Mouse (Mus musculus): Measurements from ENCODE around the gene Ccdc86. TPM values are rescaled to one million over a fixed set of nuclear protein-coding genes. Genes with fewer than 3 reads are reported as not detected.

The Ccdc86 gene
- polyA plus RNA-seq, 1 experiment from 2014 or later = 12.9 TPM

GRCm38 (mm10) chr19:10948416-10948815 is 650 bp downstream of the Ccdc86 start:
- peak overlapping the region; percentile 86 for H3K9ac ChIP-seq (ENCODE audit: low read length)
- no peak for ATAC-seq (ENCODE audit: insufficient number of reproducible peaks, insufficient read depth, low FRiP score, low read depth)
- no peak overlapping the region for H3K27ac ChIP-seq (replicated peaks in 1 of 2; ENCODE audit: control insufficient read depth in 1 of 2, insufficient read depth in 1 of 2, low read depth in 2 of 2, low read length in 2 of 2)
- 0% methylated on average over 20 of the region's 20 CpGs for WGBS
- H3K4me2 ChIP-seq (ENCODE audit: low read length) = peak overlapping the region; percentile 99
- H3K4me1 ChIP-seq (ENCODE audit: control insufficient read depth in 2 of 2, insufficient read depth in 2 of 2, low read length in 2 of 2) = peaks cover 23 to 40% of the 10 kb centered on the region in 2 experiments
- H3K36me3 ChIP-seq (ENCODE audit: control insufficient read depth, insufficient read depth, low read length) = peaks cover 28% of the 10 kb centered on the region
- peak overlapping the region; percentile 73 to 84 for H3K4me3 ChIP-seq (ENCODE audit: control insufficient read depth in 1 of 2, insufficient read depth in 1 of 2, low read depth in 1 of 2, low read length in 2 of 2)
- H3K27me3 ChIP-seq (ENCODE audit: control insufficient read depth, insufficient read depth, low read length) = no peaks in the 10 kb centered on the region
- no peaks in the 10 kb centered on the region for H3K9me3 ChIP-seq (ENCODE audit: control insufficient read depth, low read length)

- Histone ChIP-seq H3K36me3 (ENCODE audit: control insufficient read depth, insufficient read depth, low read length) (peaks cover 40% of the 10 kb centered on the region), H3K4me2 (ENCODE audit: low read length) (peak overlapping the region; percentile 99), H3K27ac (replicated peaks in 1 of 2; ENCODE audit: control insufficient read depth in 1 of 2, insufficient read depth in 1 of 2, low read depth in 2 of 2, low read length in 2 of 2) (no peak overlapping the region), H3K27me3 (ENCODE audit: control insufficient read depth, insufficient read depth, low read length) (no peaks in the 10 kb centered on the region), H3K4me3 (ENCODE audit: control insufficient read depth in 1 of 2, insufficient read depth in 1 of 2, low read depth in 1 of 2, low read length in 2 of 2) (peak overlapping the region in 1 of 2 experiments; percentile 73; a peak in 2 of 4 replicates), H3K4me1 (ENCODE audit: control insufficient read depth in 2 of 2, insufficient read depth in 2 of 2, low read length in 2 of 2) (peaks cover 14 to 31% of the 10 kb centered on the region in 2 experiments), H3K9ac (ENCODE audit: low read length) (peak overlapping the region; percentile 86), H3K9me3 (ENCODE audit: control insufficient read depth, low read length) (no peaks in the 10 kb centered on the region)
- 85% methylated on average over 5 of the region's 5 CpGs for whole genome bisulfite sequencing
- no peak for ATAC-seq (ENCODE audit: insufficient number of reproducible peaks, insufficient read depth, low FRiP score, low read depth)
These were observed 1.8 kb downstream of the Ccdc86 start for GRCm38 (mm10) chr19:10947219-10947618.

GRCm38 (mm10) chr19:10946506-10946905 is 2.6 kb downstream of the Ccdc86 start:
- Histone ChIP-seq H3K4me1 (ENCODE audit: control insufficient read depth in 2 of 2, insufficient read depth in 2 of 2, low read length in 2 of 2) (peaks cover 7 to 24% of the 10 kb centered on the region in 2 experiments), H3K4me2 (ENCODE audit: low read length) (peak overlapping the region; percentile 99; the same call in 1 of the 2 replicates), H3K4me3 (ENCODE audit: control insufficient read depth in 1 of 2, insufficient read depth in 1 of 2, low read depth in 1 of 2, low read length in 2 of 2) (no peak overlapping the region), H3K36me3 (ENCODE audit: control insufficient read depth, insufficient read depth, low read length) (peaks cover 47% of the 10 kb centered on the region), H3K9me3 (ENCODE audit: control insufficient read depth, low read length) (no peaks in the 10 kb centered on the region), H3K27ac (replicated peaks in 1 of 2; ENCODE audit: control insufficient read depth in 1 of 2, insufficient read depth in 1 of 2, low read depth in 2 of 2, low read length in 2 of 2) (no peak overlapping the region), H3K27me3 (ENCODE audit: control insufficient read depth, insufficient read depth, low read length) (0 out of 2 replicates have a peak, but pooled peaks cover under 1% of the 10 kb centered on the region), H3K9ac (ENCODE audit: low read length) (0 out of 2 replicates have a peak overlapping the region, but pooled peaks have one; percentile 86)
- WGBS = 71% methylated on average over 3 of the region's 3 CpGs
- ATAC-seq (ENCODE audit: insufficient number of reproducible peaks, insufficient read depth, low FRiP score, low read depth) = no peak

GRCm38 (mm10) chr19:10943955-10944354 is 5.1 kb downstream of the Ccdc86 start:
- Histone ChIP-seq H3K9ac (ENCODE audit: low read length) (no peak overlapping the region), H3K4me1 (ENCODE audit: control insufficient read depth in 2 of 2, insufficient read depth in 2 of 2, low read length in 2 of 2) (peaks cover 14 to 26% of the 10 kb centered on the region in 2 experiments), H3K27me3 (ENCODE audit: control insufficient read depth, insufficient read depth, low read length) (peaks cover 4% of the 10 kb centered on the region; the same call in 1 of the 2 replicates), H3K36me3 (ENCODE audit: control insufficient read depth, insufficient read depth, low read length) (peaks cover 48% of the 10 kb centered on the region), H3K4me3 (ENCODE audit: control insufficient read depth in 1 of 2, insufficient read depth in 1 of 2, low read depth in 1 of 2, low read length in 2 of 2) (no peak overlapping the region), H3K27ac (replicated peaks in 1 of 2; ENCODE audit: control insufficient read depth in 1 of 2, insufficient read depth in 1 of 2, low read depth in 2 of 2, low read length in 2 of 2) (no peak overlapping the region), H3K9me3 (ENCODE audit: control insufficient read depth, low read length) (no peaks in the 10 kb centered on the region), H3K4me2 (ENCODE audit: low read length) (no peak overlapping the region)
- ATAC-seq (ENCODE audit: insufficient number of reproducible peaks, insufficient read depth, low FRiP score, low read depth) = no peak
- WGBS = 82% methylated on average over 3 of the region's 3 CpGs

- Histone ChIP-seq H3K4me3 (ENCODE audit: control insufficient read depth in 1 of 2, insufficient read depth in 1 of 2, low read depth in 1 of 2, low read length in 2 of 2) (peak overlapping the region; percentile 34 to 35), H3K9ac (ENCODE audit: low read length) (peak overlapping the region; percentile 71), H3K27me3 (ENCODE audit: control insufficient read depth, insufficient read depth, low read length) (peaks cover 4% of the 10 kb centered on the region; the same call in 1 of the 2 replicates), H3K4me2 (ENCODE audit: low read length) (peak overlapping the region; percentile 73), H3K4me1 (ENCODE audit: control insufficient read depth in 2 of 2, insufficient read depth in 2 of 2, low read length in 2 of 2) (peaks cover 11 to 17% of the 10 kb centered on the region in 2 experiments), H3K27ac (replicated peaks in 1 of 2; ENCODE audit: control insufficient read depth in 1 of 2, insufficient read depth in 1 of 2, low read depth in 2 of 2, low read length in 2 of 2) (no peak overlapping the region), H3K36me3 (ENCODE audit: control insufficient read depth, insufficient read depth, low read length) (peaks cover 45% of the 10 kb centered on the region), H3K9me3 (ENCODE audit: control insufficient read depth, low read length) (no peaks in the 10 kb centered on the region)
- peak; percentile 22; the same call in 1 of the 2 replicates for ATAC-seq (ENCODE audit: insufficient number of reproducible peaks, insufficient read depth, low FRiP score, low read depth)
- WGBS = 4% methylated on average over 40 of the region's 40 CpGs
These were observed 8.1 kb downstream of the Ccdc86 start for GRCm38 (mm10) chr19:10940801-10941457.

- no peak overlapping the region for H3K27ac ChIP-seq (replicated peaks in 1 of 2; ENCODE audit: control insufficient read depth in 1 of 2, insufficient read depth in 1 of 2, low read depth in 2 of 2, low read length in 2 of 2)
- peak; percentile 61; the same call in 1 of the 2 replicates for ATAC-seq (ENCODE audit: insufficient number of reproducible peaks, insufficient read depth, low FRiP score, low read depth)
These were observed 8.8 kb downstream of the Ccdc86 start for GRCm38 (mm10) chr19:10940097-10940800.

GRCm38 (mm10) chr19:10938771-10939170 is 10.3 kb downstream of the Ccdc86 start:
- Histone ChIP-seq H3K4me3 (ENCODE audit: control insufficient read depth in 1 of 2, insufficient read depth in 1 of 2, low read depth in 1 of 2, low read length in 2 of 2) (no peak overlapping the region), H3K36me3 (ENCODE audit: control insufficient read depth, insufficient read depth, low read length) (peaks cover 24% of the 10 kb centered on the region), H3K4me2 (ENCODE audit: low read length) (no peak overlapping the region), H3K9me3 (ENCODE audit: control insufficient read depth, low read length) (no peaks in the 10 kb centered on the region), H3K27ac (replicated peaks in 1 of 2; ENCODE audit: control insufficient read depth in 1 of 2, insufficient read depth in 1 of 2, low read depth in 2 of 2, low read length in 2 of 2) (no peak overlapping the region), H3K4me1 (ENCODE audit: control insufficient read depth in 2 of 2, insufficient read depth in 2 of 2, low read length in 2 of 2) (peaks cover 15 to 23% of the 10 kb centered on the region in 2 experiments), H3K9ac (ENCODE audit: low read length) (no peak overlapping the region), H3K27me3 (ENCODE audit: control insufficient read depth, insufficient read depth, low read length) (peaks cover 4% of the 10 kb centered on the region; the same call in 1 of the 2 replicates)
- no peak for ATAC-seq (ENCODE audit: insufficient number of reproducible peaks, insufficient read depth, low FRiP score, low read depth)
- 25% methylated on average over 3 of the region's 3 CpGs for WGBS

More at GRCm38 (mm10) chr19:10940097-10940800, 8.8 kb downstream of the Ccdc86 start:
- H3K36me3 ChIP-seq (ENCODE audit: control insufficient read depth, insufficient read depth, low read length) = peaks cover 38% of the 10 kb centered on the region
- peak overlapping the region; percentile 34 to 35 for H3K4me3 ChIP-seq (ENCODE audit: control insufficient read depth in 1 of 2, insufficient read depth in 1 of 2, low read depth in 1 of 2, low read length in 2 of 2)
- H3K4me2 ChIP-seq (ENCODE audit: low read length) = peak overlapping the region; percentile 73
- H3K9me3 ChIP-seq (ENCODE audit: control insufficient read depth, low read length) = no peaks in the 10 kb centered on the region
- peak overlapping the region; percentile 71 for H3K9ac ChIP-seq (ENCODE audit: low read length)
- H3K4me1 ChIP-seq (ENCODE audit: control insufficient read depth in 2 of 2, insufficient read depth in 2 of 2, low read length in 2 of 2) = peaks cover 11 to 17% of the 10 kb centered on the region in 2 experiments
- H3K27me3 ChIP-seq (ENCODE audit: control insufficient read depth, insufficient read depth, low read length) = peaks cover 4% of the 10 kb centered on the region; the same call in 1 of the 2 replicates
- WGBS = 17% methylated on average over 37 of the region's 37 CpGs
